Mouse (Mus musculus) bone marrow, adult 2 months (tissue): ENCODE measurements around the gene Elobl. TPM values are rescaled to one million over a fixed set of nuclear protein-coding genes. Genes with fewer than 3 reads are reported as not detected.

ENCODE experiments used
- H3K27ac ChIP-seq: fragments of 200-500 bp; 2 replicates; pipeline ENCODE4 v1.5.1; 2012; ENCODE audit warnings: low read depth, mild to moderate bottlenecking, control low read depth, inconsistent platforms, low read length; ENCODE audit not compliant: control insufficient read depth, poor library complexity, insufficient read depth
- H3K4me1 ChIP-seq: fragments of 200-500 bp; 2 replicates; pipeline ENCODE4 v1.6.1; 2011; ENCODE audit warnings: low read length; ENCODE audit not compliant: control insufficient read depth, insufficient read depth
- H3K4me3 ChIP-seq: fragments of 200-500 bp; replicated peaks from 2 replicates; pipeline ENCODE3; 2011; ENCODE audit warnings: mild to moderate bottlenecking, low read depth, low read length, control low read depth; ENCODE audit not compliant: control insufficient read depth
- CTCF ChIP-seq: fragments of 200-500 bp; IDR thresholded peaks from 2 replicates; pipeline ENCODE4 v1.5.1; 2011; ENCODE audit warnings: low read length, control low read depth; ENCODE audit not compliant: control insufficient read depth, insufficient read depth
- POLR2A ChIP-seq: fragments of 200-500 bp; IDR thresholded peaks from 2 replicates; pipeline ENCODE4 v1.6.1; 2011; ENCODE audit warnings: low read depth, mild to moderate bottlenecking, control low read depth, low read length, borderline replicate concordance; ENCODE audit not compliant: control insufficient read depth
- WGBS: fragments of 180-500 bp; shearing (Covaris S2); methylation state at CpG from one replicate; pipeline ENCODE4 v1.1.7; 2018; 5-methylcytosine and 5-hydroxymethylcytosine counted together
- polyA plus RNA-seq: library from polyadenylated mRNA; stranded (reverse); fragments of >200 nt; gene quantifications from 2 replicates; pipeline ENCODE4 v1.2.4, GENCODE M21; 2011; ENCODE audit warnings: low replicate concordance; ENCODE audit not compliant: missing spikeins, insufficient read depth, insufficient read length

Elobl gene
- polyA plus RNA-seq, 1 experiment, result 11.6 TPM

DNA sequence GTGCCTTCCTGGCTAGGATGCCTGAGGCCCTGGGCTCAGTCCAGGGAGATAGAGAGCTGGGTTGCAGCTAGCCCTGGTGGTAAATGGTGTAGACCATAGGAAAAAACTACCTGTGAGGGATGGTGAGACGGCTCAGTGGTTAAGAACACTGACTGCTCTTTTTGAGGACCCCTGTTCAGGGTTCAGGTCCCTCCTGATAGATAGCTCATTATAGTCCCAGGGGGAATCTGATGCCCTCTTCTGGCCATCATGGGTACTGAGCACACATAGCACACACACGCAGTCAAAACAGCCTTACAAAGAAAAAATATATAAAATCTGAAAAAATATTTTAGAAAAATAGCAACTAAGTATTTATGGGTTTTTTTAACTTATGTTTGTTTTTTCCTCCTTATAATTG lies 9.6 kb upstream of the Elobl start:
- Histone ChIP-seq H3K4me1 (peaks cover 3% of the 10 kb centered on the region), H3K27ac (no peak overlapping the region), H3K4me3 (no peak overlapping the region)
- TF ChIP-seq POLR2A (no peak), CTCF (0 out of 2 replicates have a peak, but pooled peaks have one; percentile 6)
- 89% methylated on average over 2 of the region's 2 CpGs for WGBS

DNA sequence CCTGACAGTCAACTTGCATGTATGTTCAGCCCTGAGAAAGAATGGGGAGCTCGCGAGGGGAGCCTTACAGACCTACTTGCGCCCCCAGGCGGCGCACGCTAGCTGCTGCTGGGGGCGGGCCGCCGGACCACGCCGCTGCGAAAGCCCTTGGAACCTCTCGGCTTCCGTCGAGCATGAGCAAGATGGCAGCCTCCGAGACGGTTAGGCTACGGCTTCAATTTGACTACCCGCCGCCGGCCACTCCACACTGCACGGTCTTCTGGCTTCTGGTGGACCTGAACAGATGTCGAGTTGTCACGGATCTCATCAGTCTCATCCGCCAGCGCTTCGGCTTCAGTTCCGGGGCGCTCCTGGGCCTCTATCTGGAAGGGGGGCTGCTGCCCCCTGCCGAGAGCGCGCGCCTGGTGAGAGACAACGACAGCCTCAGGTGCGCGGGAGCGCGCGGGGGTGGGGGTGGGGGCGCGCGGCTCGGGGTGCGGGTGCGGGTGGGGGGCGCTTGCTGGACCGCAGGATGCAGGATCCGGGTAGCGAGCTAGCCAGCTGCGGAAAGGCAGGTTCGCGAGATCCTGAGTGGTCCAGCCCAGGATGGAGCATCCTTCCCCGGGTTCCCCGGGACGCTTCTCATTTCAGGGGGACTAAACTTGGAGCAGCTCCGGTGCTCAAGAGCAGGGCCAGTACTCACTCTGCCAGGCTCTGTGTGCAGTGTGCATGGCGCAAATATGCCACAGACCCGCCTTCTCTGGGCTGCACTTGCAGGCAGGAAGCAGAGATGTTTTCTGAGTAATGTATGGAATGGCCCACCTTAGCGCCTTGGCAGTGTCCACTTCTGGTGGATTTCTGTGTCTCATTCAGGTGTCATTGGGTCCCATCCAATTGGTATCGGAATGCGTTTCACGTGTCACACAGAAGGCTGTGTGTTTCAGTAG lies 7.3 kb upstream of the Elobl start:
- peaks cover 3% of the 10 kb centered on the region for H3K4me1 ChIP-seq
- 2% methylated on average over 62 of the region's 62 CpGs for WGBS
- peak overlapping the region; percentile 89 for H3K4me3 ChIP-seq
- TF ChIP-seq POLR2A (peak; percentile 35; the same call in 1 of the 2 replicates), CTCF (peak; percentile 78)
- H3K27ac ChIP-seq, result peak overlapping the region; percentile 75

DNA sequence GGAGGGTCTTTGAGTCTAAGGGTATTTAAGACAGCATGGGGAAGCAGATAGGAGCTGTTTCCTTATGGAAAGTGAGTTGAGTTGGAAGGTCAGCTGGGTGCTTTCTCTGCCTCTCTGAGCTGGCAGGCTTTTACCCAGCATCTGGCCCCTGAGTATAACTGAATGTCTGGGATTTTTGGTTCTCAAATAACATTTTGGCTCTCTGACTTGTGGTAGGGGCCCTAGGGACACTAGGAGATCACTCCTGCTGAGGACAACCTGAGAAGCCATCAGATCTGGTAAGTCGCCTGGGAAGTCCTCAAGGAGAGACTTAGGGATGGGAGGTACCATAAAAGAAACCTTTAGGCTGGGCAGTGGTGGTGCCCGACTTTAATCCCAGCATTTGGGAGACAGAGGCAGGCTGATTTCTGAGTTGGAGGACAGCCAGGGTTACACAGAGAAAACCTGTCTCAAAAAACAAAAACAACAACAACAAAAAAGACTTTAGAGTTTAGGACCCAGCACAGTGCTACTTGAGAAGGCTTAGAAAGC lies 3.5 kb upstream of the Elobl start, which contains the start of gene Coil:
TSS of gene Coil (plus strand) at position 51 of the 531 bp plus-strand sequence.
- Histone ChIP-seq H3K27ac (no peak within 1 kb of the TSS), H3K4me1 (peaks cover 3% of the 10 kb centered on the region), H3K4me3 (no peak within 1 kb of the TSS)
- TF ChIP-seq CTCF (no peak), POLR2A (no peak)
- WGBS, result 24% methylated on average over 2 of the region's 2 CpGs

DNA sequence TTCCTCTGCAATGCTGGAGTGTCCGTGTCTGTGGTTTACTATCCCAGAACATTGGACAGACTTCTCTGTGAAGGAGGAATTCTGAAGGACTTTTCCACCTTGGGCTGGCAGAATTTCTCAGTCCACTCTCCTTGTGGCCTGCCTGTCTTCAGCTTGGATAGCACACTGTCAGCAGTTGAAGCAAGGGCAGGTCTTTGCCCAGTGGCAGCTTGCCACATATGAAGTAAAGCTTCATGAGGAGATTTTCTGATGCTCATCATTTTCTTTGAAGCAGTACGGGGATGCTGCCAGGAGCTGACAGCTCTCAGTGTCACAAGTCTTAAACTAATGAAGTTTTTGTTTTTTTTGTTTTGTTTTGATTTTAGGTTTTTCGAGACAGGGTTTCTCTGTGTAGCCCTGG lies 7.9 kb downstream of the Elobl start:
- TF ChIP-seq CTCF (no peak), POLR2A (no peak)
- Histone ChIP-seq H3K27ac (no peak overlapping the region), H3K4me1 (no peaks in the 10 kb centered on the region; the same call in 1 of the 2 replicates), H3K4me3 (no peak overlapping the region)
- 59% methylated on average over 3 of the region's 3 CpGs for WGBS

DNA sequence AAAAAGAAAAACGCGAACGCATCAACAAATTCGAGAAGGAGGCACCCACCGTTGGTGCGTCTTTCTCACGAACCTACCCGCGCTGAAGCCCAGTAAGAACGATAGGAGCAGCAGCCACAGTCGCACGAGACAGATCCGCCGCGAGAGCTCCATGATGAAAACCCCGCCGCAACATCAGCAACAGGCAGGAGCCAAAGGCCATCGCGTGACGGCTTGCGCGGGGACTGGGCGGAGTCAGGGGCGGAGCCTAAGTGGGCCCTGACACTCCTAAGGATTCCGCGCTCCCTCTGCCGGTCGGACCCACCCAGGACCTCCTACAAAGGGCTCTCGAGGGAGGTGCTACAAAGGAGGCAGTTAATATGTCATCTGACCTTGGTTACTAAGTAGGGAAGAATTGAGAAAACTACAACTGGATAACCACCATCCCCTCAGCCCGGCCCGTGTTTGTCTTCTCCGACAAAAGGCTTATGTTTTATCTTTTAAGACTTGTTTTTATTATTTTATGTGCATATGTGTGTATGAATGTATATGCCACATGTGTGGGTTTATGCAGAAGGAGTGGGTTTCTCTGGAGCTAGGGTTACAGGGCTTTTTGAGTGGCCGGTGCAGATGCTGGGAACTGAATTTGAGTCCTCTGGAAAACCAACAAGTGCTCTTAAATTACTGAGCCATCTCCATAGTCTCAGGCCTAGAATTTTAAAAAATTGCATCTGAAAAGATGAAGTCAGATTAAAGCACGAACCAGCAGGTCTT lies 11.3 kb downstream of the Elobl start, which contains the start of gene Scpep1:
TSS of gene Scpep1 (minus strand) at position 249 of the 753 bp plus-strand sequence.
- TF ChIP-seq CTCF (peak; percentile 75; the same call in 1 of the 2 replicates), POLR2A (peak; percentile 79; the same call in 1 of the 2 replicates)
- peak within 1 kb of the TSS; percentile 83 for H3K27ac ChIP-seq
- peak within 1 kb of the TSS; percentile 97 for H3K4me3 ChIP-seq
- WGBS, result 5% methylated on average over 34 of the region's 34 CpGs
- H3K4me1 ChIP-seq, result peaks cover 2% of the 10 kb centered on the region; the same call in 1 of the 2 replicates

DNA sequence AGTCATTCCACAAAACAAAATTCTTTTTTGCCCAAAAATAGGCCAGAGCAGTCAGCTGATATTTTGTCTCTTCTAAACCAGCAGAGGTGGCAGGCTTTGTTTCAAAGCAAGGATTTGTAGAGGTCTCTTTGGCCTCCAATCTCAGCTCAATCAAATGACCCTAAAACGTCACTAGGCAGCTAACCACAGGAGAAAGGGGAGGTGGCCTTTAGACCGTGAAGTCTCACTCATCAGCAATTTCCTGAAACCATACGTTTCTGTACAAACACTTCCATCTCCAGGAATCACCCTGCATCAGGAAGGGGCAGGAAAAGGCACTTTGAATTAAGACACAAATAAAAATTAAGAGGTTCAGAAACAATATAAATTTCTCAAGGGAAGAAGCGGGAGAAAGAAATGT lies 11.9 kb downstream of the Elobl start:
- no peak for TF ChIP-seq POLR2A
- TF ChIP-seq CTCF, result no peak
- Histone ChIP-seq H3K27ac (peak overlapping the region; percentile 83), H3K4me3 (peak overlapping the region; percentile 97), H3K4me1 (peaks cover 2% of the 10 kb centered on the region; the same call in 1 of the 2 replicates)
- 1% methylated on average over 4 of the region's 4 CpGs for WGBS

DNA sequence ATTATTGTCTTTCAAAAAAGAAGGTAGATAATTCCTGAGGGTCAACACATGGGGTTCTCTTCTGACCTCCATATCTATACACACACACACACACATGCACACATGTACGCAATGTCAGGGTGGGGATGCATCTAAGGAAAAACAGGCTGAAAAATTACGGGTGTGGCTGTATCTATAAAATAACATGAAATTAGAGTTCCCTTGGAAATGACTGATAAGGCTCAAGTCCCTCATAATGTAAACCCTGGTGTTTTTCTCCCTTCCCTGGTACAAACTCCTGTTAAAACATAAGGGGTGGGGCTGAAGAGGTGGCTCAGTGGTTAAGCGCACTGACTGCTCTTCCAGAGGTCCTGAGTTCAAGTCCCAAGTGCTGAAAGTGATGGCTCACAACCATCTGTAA lies 13.1 kb downstream of the Elobl start:
- WGBS, result 75% methylated on average over 3 of the region's 3 CpGs
- Histone ChIP-seq H3K4me1 (peaks cover 2% of the 10 kb centered on the region; the same call in 1 of the 2 replicates), H3K4me3 (no peak overlapping the region), H3K27ac (no peak overlapping the region)
- no peak for TF ChIP-seq POLR2A
- no peak for TF ChIP-seq CTCF
